Mouse (Mus musculus) ES-Bruce4 (cell line): ENCODE data around the gene Rarres1.

Source experiments
- CTCF ChIP-seq: IDR thresholded peaks from one replicate; pipeline ENCODE4 v1.8.1; 2011; ENCODE audit warnings: low read depth, low read length
- EP300 ChIP-seq: IDR thresholded peaks from 2 replicates; pipeline ENCODE4 v1.6.1; 2011; ENCODE audit warnings: low read depth, low read length; ENCODE audit not compliant: insufficient read depth

- TF ChIP-seq CTCF (no peak), EP300 (no peak)
Observed at GRCm38 (mm10) chr3:67498773-67499405, 16.4 kb downstream of the Rarres1 start.
